Mouse (Mus musculus): ENCODE results near the gene Scap. TPM values are rescaled to one million over a fixed set of nuclear protein-coding genes. Genes with fewer than 3 reads are reported as not detected.
A peak's percentile ranks its signal among the peaks of the same experiment; 100 is the strongest.
"Not testable (repeated sequence)": the region's sequence is repeated elsewhere in the genome, so short reads cannot be mapped to it uniquely, and the experiment has no call there.

Gene Scap
- polyA plus RNA-seq, 1 experiment from 2014 or later, result 40.3 TPM

- no peaks in the 10 kb centered on the region for H3K9me3 ChIP-seq
- H3K4me3 ChIP-seq, result no peak overlapping the region
- H3K27ac ChIP-seq (replicated peaks), result no peak overlapping the region
- H3K36me3 ChIP-seq (replicated peaks), result peaks cover 98% of the 10 kb centered on the region
- H3K27me3 ChIP-seq (replicated peaks; ENCODE audit: low read depth, poor library complexity, severe bottlenecking), result no peaks in the 10 kb centered on the region
- 85% methylated on average over 6 of the region's 6 CpGs for WGBS
- DNase-seq (ENCODE audit: low spot score), result no peak
- H3K4me1 ChIP-seq, result no peaks in the 10 kb centered on the region
Observed at GRCm38 (mm10) chr9:110315410-110315809, 17.7 kb upstream of the Scap start.

GRCm38 (mm10) chr9:110315904-110316303 is 17.2 kb upstream of the Scap start:
- WGBS, result 94% methylated on average over 8 of the region's 8 CpGs
- Histone ChIP-seq H3K27me3 (replicated peaks; ENCODE audit: low read depth, poor library complexity, severe bottlenecking) (no peaks in the 10 kb centered on the region), H3K27ac (replicated peaks) (no peak overlapping the region), H3K4me1 (no peaks in the 10 kb centered on the region), H3K9me3 (no peaks in the 10 kb centered on the region), H3K36me3 (replicated peaks) (peaks cover 98% of the 10 kb centered on the region), H3K4me3 (no peak overlapping the region)
- no peak for DNase-seq (ENCODE audit: low spot score)

GRCm38 (mm10) chr9:110316503-110316902 is 16.6 kb upstream of the Scap start:
- Histone ChIP-seq H3K9me3 (no peaks in the 10 kb centered on the region), H3K27me3 (replicated peaks; ENCODE audit: low read depth, poor library complexity, severe bottlenecking) (no peaks in the 10 kb centered on the region), H3K36me3 (replicated peaks) (peaks cover 98% of the 10 kb centered on the region), H3K4me1 (no peaks in the 10 kb centered on the region), H3K27ac (replicated peaks) (no peak overlapping the region), H3K4me3 (no peak overlapping the region)
- DNase-seq (ENCODE audit: low spot score), result no peak
- 94% methylated on average over 8 of the region's 8 CpGs for whole genome bisulfite sequencing

- no peaks in the 10 kb centered on the region for H3K9me3 ChIP-seq
- no peaks in the 10 kb centered on the region for H3K4me1 ChIP-seq
- H3K27ac ChIP-seq (replicated peaks), result no peak overlapping the region
- DNase-seq (ENCODE audit: low spot score), result no peak
- H3K36me3 ChIP-seq (replicated peaks), result peaks cover 74% of the 10 kb centered on the region
- H3K27me3 ChIP-seq (replicated peaks; ENCODE audit: low read depth, poor library complexity, severe bottlenecking), result no peaks in the 10 kb centered on the region
- 88% methylated on average over 10 of the region's 10 CpGs for WGBS
- no peak overlapping the region for H3K4me3 ChIP-seq
Observed at GRCm38 (mm10) chr9:110320769-110321168, 12.3 kb upstream of the Scap start.

- DNase-seq (ENCODE audit: low spot score), result no peak
- Histone ChIP-seq H3K27ac (replicated peaks) (no peak overlapping the region), H3K27me3 (replicated peaks; ENCODE audit: low read depth, poor library complexity, severe bottlenecking) (no peaks in the 10 kb centered on the region), H3K36me3 (replicated peaks) (peaks cover 52% of the 10 kb centered on the region), H3K4me1 (no peaks in the 10 kb centered on the region), H3K9me3 (no peaks in the 10 kb centered on the region), H3K4me3 (no peak overlapping the region)
Observed at GRCm38 (mm10) chr9:110322972-110323371, 10.1 kb upstream of the Scap start.

- peaks cover 40% of the 10 kb centered on the region for H3K36me3 ChIP-seq (replicated peaks)
- 90% methylated on average over 1 of the region's 1 CpGs for WGBS
- peaks cover 3% of the 10 kb centered on the region; the same call in 1 of the 2 replicates for H3K4me1 ChIP-seq
- no peaks in the 10 kb centered on the region for H3K27me3 ChIP-seq (replicated peaks; ENCODE audit: low read depth, poor library complexity, severe bottlenecking)
- H3K27ac ChIP-seq (replicated peaks), result no peak overlapping the region
- H3K9me3 ChIP-seq, result no peaks in the 10 kb centered on the region
- DNase-seq (ENCODE audit: low spot score), result no peak
- no peak overlapping the region for H3K4me3 ChIP-seq
Observed at GRCm38 (mm10) chr9:110324181-110324580, 8.9 kb upstream of the Scap start.

GRCm38 (mm10) chr9:110328178-110328577 is 4.9 kb upstream of the Scap start:
- 84% methylated on average over 2 of the region's 2 CpGs for WGBS
- Histone ChIP-seq H3K27ac (replicated peaks) (no peak overlapping the region), H3K4me3 (no peak overlapping the region), H3K36me3 (replicated peaks) (peaks cover 1% of the 10 kb centered on the region), H3K9me3 (no peaks in the 10 kb centered on the region), H3K27me3 (replicated peaks; ENCODE audit: low read depth, poor library complexity, severe bottlenecking) (no peaks in the 10 kb centered on the region), H3K4me1 (peaks cover 11% of the 10 kb centered on the region)
- DNase-seq (ENCODE audit: low spot score), result no peak

GRCm38 (mm10) chr9:110328946-110329630 is 4.0 kb upstream of the Scap start:
- 74% methylated on average over 5 of the region's 5 CpGs for WGBS
- no peaks in the 10 kb centered on the region for H3K36me3 ChIP-seq (replicated peaks)
- H3K27me3 ChIP-seq (replicated peaks; ENCODE audit: low read depth, poor library complexity, severe bottlenecking), result no peaks in the 10 kb centered on the region
- no peaks in the 10 kb centered on the region for H3K9me3 ChIP-seq
- peaks cover 15% of the 10 kb centered on the region for H3K4me1 ChIP-seq
- H3K27ac ChIP-seq (replicated peaks), result no peak overlapping the region
- DNase-seq (ENCODE audit: low spot score), result no peak
- no peak overlapping the region for H3K4me3 ChIP-seq

- no peaks in the 10 kb centered on the region for H3K9me3 ChIP-seq
- no peak overlapping the region for H3K27ac ChIP-seq (replicated peaks)
- peaks cover 21% of the 10 kb centered on the region for H3K4me1 ChIP-seq
- H3K27me3 ChIP-seq (replicated peaks; ENCODE audit: low read depth, poor library complexity, severe bottlenecking), result no peaks in the 10 kb centered on the region
- H3K36me3 ChIP-seq (replicated peaks), result no peaks in the 10 kb centered on the region
- H3K4me3 ChIP-seq, result no peak overlapping the region
- DNase-seq (ENCODE audit: low spot score), result no peak
- WGBS, result 83% methylated on average over 21 of the region's 21 CpGs
Observed at GRCm38 (mm10) chr9:110329655-110330054, 3.4 kb upstream of the Scap start.

- Histone ChIP-seq H3K4me3 (no peak overlapping the region), H3K27me3 (replicated peaks; ENCODE audit: low read depth, poor library complexity, severe bottlenecking) (no peaks in the 10 kb centered on the region), H3K9me3 (no peaks in the 10 kb centered on the region), H3K27ac (replicated peaks) (no peak overlapping the region), H3K36me3 (replicated peaks) (no peaks in the 10 kb centered on the region), H3K4me1 (peaks cover 28% of the 10 kb centered on the region)
- WGBS, result 50% methylated on average over 6 of the region's 6 CpGs
- no peak for DNase-seq (ENCODE audit: low spot score)
Observed at GRCm38 (mm10) chr9:110330341-110330740, 2.7 kb upstream of the Scap start.

- not testable (repeated sequence) for H3K4me3 ChIP-seq; H3K9me3 ChIP-seq; H3K27ac ChIP-seq (replicated peaks); H3K36me3 ChIP-seq (replicated peaks); DNase-seq (ENCODE audit: low spot score); H3K27me3 ChIP-seq (replicated peaks; ENCODE audit: low read depth, poor library complexity, severe bottlenecking)
- H3K4me1 ChIP-seq, result peaks cover 29% of the 10 kb centered on the region
- 90% methylated on average over 5 of the region's 5 CpGs for WGBS
Observed at GRCm38 (mm10) chr9:110330913-110331312, 2.2 kb upstream of the Scap start.

- H3K4me3 ChIP-seq, result peak overlapping the region; percentile 90
- no peaks in the 10 kb centered on the region for H3K36me3 ChIP-seq (replicated peaks)
- 11% methylated on average over 12 of the region's 12 CpGs for WGBS
- no peaks in the 10 kb centered on the region for H3K9me3 ChIP-seq
- no peak for DNase-seq (ENCODE audit: low spot score)
- peaks cover 36% of the 10 kb centered on the region for H3K4me1 ChIP-seq
- H3K27me3 ChIP-seq (replicated peaks; ENCODE audit: low read depth, poor library complexity, severe bottlenecking), result no peaks in the 10 kb centered on the region
- peak overlapping the region; percentile 87; the same call in 1 of the 2 replicates for H3K27ac ChIP-seq (replicated peaks)
Observed at GRCm38 (mm10) chr9:110333896-110334259, 790 bp downstream of the Scap start.

GRCm38 (mm10) chr9:110334849-110335248 is 1.8 kb downstream of the Scap start:
- no peak for DNase-seq (ENCODE audit: low spot score)
- peaks cover 29% of the 10 kb centered on the region for H3K4me1 ChIP-seq
- H3K36me3 ChIP-seq (replicated peaks), result no peaks in the 10 kb centered on the region
- no peaks in the 10 kb centered on the region for H3K27me3 ChIP-seq (replicated peaks; ENCODE audit: low read depth, poor library complexity, severe bottlenecking)
- H3K27ac ChIP-seq (replicated peaks), result no peak overlapping the region
- H3K9me3 ChIP-seq, result no peaks in the 10 kb centered on the region
- WGBS, result 65% methylated on average over 8 of the region's 8 CpGs
- H3K4me3 ChIP-seq, result peak overlapping the region; percentile 90

All from embryonic facial prominence, embryonic 10.5 days (tissue).